Mouse (Mus musculus): ENCODE data around the gene Rpl18. TPM values are rescaled to one million over a fixed set of nuclear protein-coding genes. Genes with fewer than 3 reads are reported as not detected.
A peak's percentile ranks its signal among the peaks of the same experiment; 100 is the strongest.

Gene Rpl18
- polyA plus RNA-seq, 1 experiment from 2014 or later: 1,024 TPM

DNA sequence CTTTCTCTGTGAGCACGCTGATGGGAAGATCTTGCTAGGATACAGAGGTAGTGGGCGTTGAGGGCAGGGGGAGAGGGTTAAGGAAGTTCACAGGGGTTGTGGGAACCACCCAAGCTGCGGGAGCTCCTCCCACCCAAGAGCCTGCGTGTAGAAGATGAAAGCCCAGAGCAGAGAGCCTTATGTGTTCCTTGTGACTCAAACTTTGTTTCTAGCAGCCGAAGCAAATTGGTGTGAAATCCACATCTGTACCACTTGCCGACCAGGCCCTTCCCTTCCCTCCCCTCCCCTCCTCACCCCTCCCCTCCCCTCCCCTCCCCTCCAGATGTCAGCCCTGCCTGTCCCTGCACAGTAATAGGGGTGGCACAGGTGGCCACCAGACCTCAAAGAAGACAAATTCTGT, 20.2 kb upstream of the Rpl18 start:
- Histone ChIP-seq H3K36me3 (ENCODE audit: control insufficient read depth, insufficient read depth, low read length) (no peaks in the 10 kb centered on the region), H3K27ac (ENCODE audit: low read length) (no peak overlapping the region), H3K4me2 (ENCODE audit: low read depth, low read length) (no peak overlapping the region), H3K4me1 (ENCODE audit: control insufficient read depth, insufficient read depth, low read length) (peaks cover 4% of the 10 kb centered on the region), H3K27me3 (ENCODE audit: control insufficient read depth, insufficient read depth, low read length) (peaks cover 15% of the 10 kb centered on the region; the same call in 1 of the 2 replicates), H3K9ac (ENCODE audit: low read length) (no peak overlapping the region), H3K4me3 (replicated peaks; ENCODE audit: low read length) (no peak overlapping the region), H3K9me3 (replicated peaks; ENCODE audit: control insufficient read depth, low read length) (no peaks in the 10 kb centered on the region)
- ATAC-seq (ENCODE audit: insufficient read depth, low FRiP score): no peak; the same call in 1 of the 2 replicates
- 15% methylated on average over 6 of the region's 6 CpGs for WGBS

DNA sequence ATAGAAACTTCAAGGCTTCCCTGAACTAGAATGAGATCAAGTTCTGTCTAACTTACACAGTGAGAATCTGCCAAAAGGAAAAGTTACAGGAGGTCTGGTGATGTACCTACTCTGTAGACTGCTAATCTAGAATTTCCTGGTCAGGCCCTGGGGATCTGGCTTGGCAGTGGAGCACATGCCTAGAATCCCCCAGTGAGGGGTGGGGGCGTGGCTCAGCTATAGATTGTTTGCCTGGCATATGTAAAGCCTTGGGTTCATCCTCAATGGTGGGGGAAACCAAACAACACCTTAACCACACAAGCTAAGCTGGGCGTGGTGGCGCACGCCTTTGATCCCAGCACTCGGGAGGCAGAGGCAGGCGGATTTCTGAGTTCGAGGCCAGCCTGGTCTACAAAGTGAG, 17.4 kb upstream of the Rpl18 start:
- no peaks in the 10 kb centered on the region for H3K9me3 ChIP-seq (replicated peaks; ENCODE audit: control insufficient read depth, low read length)
- no peak overlapping the region for H3K4me2 ChIP-seq (ENCODE audit: low read depth, low read length)
- H3K27me3 ChIP-seq (ENCODE audit: control insufficient read depth, insufficient read depth, low read length): peaks cover 20% of the 10 kb centered on the region; the same call in 1 of the 2 replicates
- no peaks in the 10 kb centered on the region for H3K36me3 ChIP-seq (ENCODE audit: control insufficient read depth, insufficient read depth, low read length)
- no peak overlapping the region for H3K27ac ChIP-seq (ENCODE audit: low read length)
- H3K9ac ChIP-seq (ENCODE audit: low read length): no peak overlapping the region
- WGBS: 80% methylated on average over 6 of the region's 7 CpGs
- H3K4me3 ChIP-seq (replicated peaks; ENCODE audit: low read length): no peak overlapping the region
- H3K4me1 ChIP-seq (ENCODE audit: control insufficient read depth, insufficient read depth, low read length): peaks cover 10% of the 10 kb centered on the region
- ATAC-seq (ENCODE audit: insufficient read depth, low FRiP score): no peak

DNA sequence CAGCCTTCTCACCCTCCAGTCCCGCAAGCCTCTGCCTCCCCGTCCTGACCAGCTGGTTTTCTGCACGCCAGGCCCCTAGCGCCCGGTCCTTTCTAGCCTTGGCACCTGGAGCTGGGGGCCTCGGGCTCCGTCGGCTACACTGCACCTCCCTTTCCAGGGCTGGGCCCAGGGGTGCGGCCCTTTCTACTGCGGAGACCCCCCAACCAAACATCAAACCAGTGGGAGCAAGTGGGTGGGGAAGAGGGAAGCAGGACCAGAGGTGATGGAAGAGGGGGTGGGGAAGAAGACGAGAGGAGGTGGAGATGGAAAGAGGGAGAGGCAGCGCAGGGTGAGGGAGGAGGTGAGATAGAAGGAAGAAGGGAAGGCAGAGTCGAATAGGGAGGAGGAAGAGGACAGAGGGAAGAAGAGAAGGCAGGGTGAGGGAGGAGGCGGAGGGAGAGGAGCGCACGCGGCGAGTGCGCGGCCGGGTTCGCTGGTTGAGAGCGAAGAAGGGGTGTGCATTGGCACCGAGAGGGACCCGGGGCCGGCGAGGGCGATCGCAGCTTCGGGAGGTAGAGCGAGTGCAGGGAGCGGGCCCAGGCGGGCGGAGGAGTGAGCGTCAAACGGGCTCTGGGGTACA, 15.6 kb upstream of the Rpl18 start, which contains the start of gene Car11:
Car11 (plus strand) TSS at position 321 of the 619 bp plus-strand sequence.
- Histone ChIP-seq H3K4me1 (ENCODE audit: control insufficient read depth, insufficient read depth, low read length) (peaks cover 18% of the 10 kb centered on the region), H3K9ac (ENCODE audit: low read length) (peak within 1 kb of the TSS; percentile 54), H3K4me2 (ENCODE audit: low read depth, low read length) (peak within 1 kb of the TSS; percentile 57), H3K27ac (ENCODE audit: low read length) (no peak within 1 kb of the TSS), H3K36me3 (ENCODE audit: control insufficient read depth, insufficient read depth, low read length) (no peaks in the 10 kb centered on the region), H3K27me3 (ENCODE audit: control insufficient read depth, insufficient read depth, low read length) (peaks cover 20% of the 10 kb centered on the region; the same call in 1 of the 2 replicates), H3K9me3 (replicated peaks; ENCODE audit: control insufficient read depth, low read length) (no peaks in the 10 kb centered on the region), H3K4me3 (replicated peaks; ENCODE audit: low read length) (peak within 1 kb of the TSS; percentile 40)
- WGBS: 2% methylated on average over 36 of the region's 36 CpGs
- no peak for ATAC-seq (ENCODE audit: insufficient read depth, low FRiP score)

DNA sequence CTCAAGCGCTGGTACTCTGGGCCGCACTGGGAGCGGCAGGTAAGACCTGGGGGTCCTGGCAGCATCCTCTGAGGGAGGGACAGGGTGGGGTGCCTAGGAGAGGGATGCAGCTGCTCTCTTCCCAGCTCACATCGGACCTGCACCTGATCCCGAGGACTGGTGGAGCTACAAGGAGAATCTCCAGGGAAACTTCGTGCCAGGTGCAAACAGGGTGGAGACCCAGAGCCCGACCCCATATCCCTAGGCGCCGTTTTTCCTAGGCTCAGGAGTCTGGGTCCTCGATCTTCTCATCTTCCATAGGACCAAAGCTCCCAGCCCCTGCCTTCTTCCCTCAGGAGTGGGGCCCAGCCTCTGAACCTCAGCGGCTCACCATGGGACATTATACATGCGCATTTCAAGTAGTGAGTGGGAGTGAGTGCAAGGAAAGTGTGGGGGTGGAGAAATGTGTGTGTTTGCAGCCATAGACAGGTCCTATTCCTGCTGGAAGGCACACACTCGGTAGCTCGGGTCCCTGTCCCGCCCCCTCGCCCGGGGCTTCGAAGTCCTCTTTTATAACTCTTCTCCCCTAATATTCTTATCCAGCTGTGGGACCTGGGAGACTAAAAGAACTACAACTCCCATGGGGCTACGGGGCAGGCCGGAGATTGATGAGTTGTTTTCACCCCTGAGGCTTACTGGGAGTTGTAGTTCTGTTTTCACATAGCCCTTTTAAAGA, 14.8 kb upstream of the Rpl18 start:
- Histone ChIP-seq H3K9ac (ENCODE audit: low read length) (peak overlapping the region; percentile 54), H3K27ac (ENCODE audit: low read length) (no peak overlapping the region), H3K4me1 (ENCODE audit: control insufficient read depth, insufficient read depth, low read length) (peaks cover 19% of the 10 kb centered on the region), H3K4me2 (ENCODE audit: low read depth, low read length) (peak overlapping the region; percentile 57), H3K27me3 (ENCODE audit: control insufficient read depth, insufficient read depth, low read length) (peaks cover 20% of the 10 kb centered on the region; the same call in 1 of the 2 replicates), H3K9me3 (replicated peaks; ENCODE audit: control insufficient read depth, low read length) (no peaks in the 10 kb centered on the region), H3K36me3 (ENCODE audit: control insufficient read depth, insufficient read depth, low read length) (no peaks in the 10 kb centered on the region), H3K4me3 (replicated peaks; ENCODE audit: low read length) (peak overlapping the region; percentile 40)
- 2% methylated on average over 20 of the region's 20 CpGs for WGBS
- no peak for ATAC-seq (ENCODE audit: insufficient read depth, low FRiP score)

DNA sequence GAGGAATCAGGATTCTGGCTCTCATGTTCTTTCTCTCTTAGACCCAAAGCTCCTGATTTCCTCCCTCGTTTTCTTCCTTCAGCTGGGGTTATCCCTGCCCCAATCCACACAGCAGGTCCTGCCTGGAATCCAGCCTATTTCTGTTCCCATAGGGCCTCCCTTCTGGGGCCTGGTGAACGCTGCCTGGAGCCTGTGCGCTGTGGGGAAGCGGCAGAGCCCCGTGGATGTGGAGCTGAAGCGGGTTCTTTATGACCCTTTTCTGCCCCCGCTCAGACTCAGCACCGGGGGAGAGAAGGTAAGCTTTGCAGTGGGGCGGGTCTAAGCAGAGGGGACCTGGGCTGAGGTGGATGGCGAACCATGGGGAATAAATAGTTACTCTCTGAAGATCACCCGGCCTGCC, 14.2 kb upstream of the Rpl18 start:
- no peaks in the 10 kb centered on the region for H3K9me3 ChIP-seq (replicated peaks; ENCODE audit: control insufficient read depth, low read length)
- H3K4me2 ChIP-seq (ENCODE audit: low read depth, low read length): peak overlapping the region; percentile 57
- H3K4me1 ChIP-seq (ENCODE audit: control insufficient read depth, insufficient read depth, low read length): peaks cover 25% of the 10 kb centered on the region
- peak overlapping the region; percentile 5; the same call in 1 of the 2 replicates for H3K27ac ChIP-seq (ENCODE audit: low read length)
- no peaks in the 10 kb centered on the region for H3K36me3 ChIP-seq (ENCODE audit: control insufficient read depth, insufficient read depth, low read length)
- H3K9ac ChIP-seq (ENCODE audit: low read length): peak overlapping the region; percentile 54
- ATAC-seq (ENCODE audit: insufficient read depth, low FRiP score): no peak
- H3K27me3 ChIP-seq (ENCODE audit: control insufficient read depth, insufficient read depth, low read length): peaks cover 20% of the 10 kb centered on the region; the same call in 1 of the 2 replicates
- peak overlapping the region; percentile 40 for H3K4me3 ChIP-seq (replicated peaks; ENCODE audit: low read length)
- 36% methylated on average over 11 of the region's 11 CpGs for WGBS

DNA sequence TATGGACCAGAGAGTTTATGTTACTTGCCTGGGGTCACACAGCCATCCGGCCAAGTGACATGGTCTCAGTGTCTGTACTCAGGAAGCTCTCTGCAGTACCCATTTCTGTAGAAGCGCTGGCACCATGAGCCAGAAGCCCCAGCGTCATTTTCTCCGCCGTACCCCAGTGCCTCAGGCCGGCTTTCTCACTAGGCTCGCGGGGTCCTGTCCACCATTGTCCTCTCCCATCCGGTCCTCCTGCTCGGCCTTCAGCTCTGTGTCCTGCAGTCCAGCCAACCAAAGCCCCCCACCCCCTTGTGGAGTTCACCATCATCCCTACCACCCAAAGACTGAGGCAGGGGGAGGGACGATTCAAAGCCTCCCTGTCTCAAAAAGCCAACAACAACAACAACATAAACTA, 13.7 kb upstream of the Rpl18 start:
- no peaks in the 10 kb centered on the region for H3K36me3 ChIP-seq (ENCODE audit: control insufficient read depth, insufficient read depth, low read length)
- 0 out of 2 replicates have a peak overlapping the region, but pooled peaks have one; percentile 57 for H3K4me2 ChIP-seq (ENCODE audit: low read depth, low read length)
- H3K27me3 ChIP-seq (ENCODE audit: control insufficient read depth, insufficient read depth, low read length): peaks cover 20% of the 10 kb centered on the region; the same call in 1 of the 2 replicates
- 88% methylated on average over 11 of the region's 11 CpGs for WGBS
- ATAC-seq (ENCODE audit: insufficient read depth, low FRiP score): no peak
- no peak overlapping the region for H3K27ac ChIP-seq (ENCODE audit: low read length)
- 0 out of 2 replicates have a peak overlapping the region, but pooled peaks have one; percentile 40 for H3K4me3 ChIP-seq (replicated peaks; ENCODE audit: low read length)
- H3K4me1 ChIP-seq (ENCODE audit: control insufficient read depth, insufficient read depth, low read length): peaks cover 28% of the 10 kb centered on the region
- H3K9me3 ChIP-seq (replicated peaks; ENCODE audit: control insufficient read depth, low read length): no peaks in the 10 kb centered on the region
- no peak overlapping the region for H3K9ac ChIP-seq (ENCODE audit: low read length)

DNA sequence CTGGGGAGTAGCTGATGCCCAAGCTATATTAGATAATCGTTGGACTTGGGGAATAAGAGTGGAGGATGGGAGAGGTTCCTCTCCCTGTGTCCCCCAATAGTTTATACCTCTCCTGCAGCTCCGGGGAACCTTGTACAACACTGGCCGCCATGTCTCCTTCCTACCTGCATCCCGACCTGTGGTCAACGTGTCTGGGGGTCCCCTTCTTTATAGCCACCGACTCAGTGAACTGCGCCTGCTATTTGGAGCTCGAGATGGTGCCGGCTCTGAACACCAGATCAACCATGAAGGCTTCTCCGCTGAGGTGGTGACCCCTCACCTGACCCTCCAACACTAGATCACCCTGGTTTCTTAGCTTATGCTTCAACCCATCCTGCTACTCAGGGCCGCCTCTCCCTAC, 12.9 kb upstream of the Rpl18 start:
- Histone ChIP-seq H3K4me2 (ENCODE audit: low read depth, low read length) (no peak overlapping the region), H3K9ac (ENCODE audit: low read length) (no peak overlapping the region), H3K27me3 (ENCODE audit: control insufficient read depth, insufficient read depth, low read length) (peaks cover 20% of the 10 kb centered on the region; the same call in 1 of the 2 replicates), H3K4me1 (ENCODE audit: control insufficient read depth, insufficient read depth, low read length) (peaks cover 33% of the 10 kb centered on the region), H3K27ac (ENCODE audit: low read length) (no peak overlapping the region), H3K9me3 (replicated peaks; ENCODE audit: control insufficient read depth, low read length) (no peaks in the 10 kb centered on the region), H3K4me3 (replicated peaks; ENCODE audit: low read length) (no peak overlapping the region), H3K36me3 (ENCODE audit: control insufficient read depth, insufficient read depth, low read length) (no peaks in the 10 kb centered on the region)
- no peak for ATAC-seq (ENCODE audit: insufficient read depth, low FRiP score)
- WGBS: 94% methylated on average over 11 of the region's 11 CpGs

DNA sequence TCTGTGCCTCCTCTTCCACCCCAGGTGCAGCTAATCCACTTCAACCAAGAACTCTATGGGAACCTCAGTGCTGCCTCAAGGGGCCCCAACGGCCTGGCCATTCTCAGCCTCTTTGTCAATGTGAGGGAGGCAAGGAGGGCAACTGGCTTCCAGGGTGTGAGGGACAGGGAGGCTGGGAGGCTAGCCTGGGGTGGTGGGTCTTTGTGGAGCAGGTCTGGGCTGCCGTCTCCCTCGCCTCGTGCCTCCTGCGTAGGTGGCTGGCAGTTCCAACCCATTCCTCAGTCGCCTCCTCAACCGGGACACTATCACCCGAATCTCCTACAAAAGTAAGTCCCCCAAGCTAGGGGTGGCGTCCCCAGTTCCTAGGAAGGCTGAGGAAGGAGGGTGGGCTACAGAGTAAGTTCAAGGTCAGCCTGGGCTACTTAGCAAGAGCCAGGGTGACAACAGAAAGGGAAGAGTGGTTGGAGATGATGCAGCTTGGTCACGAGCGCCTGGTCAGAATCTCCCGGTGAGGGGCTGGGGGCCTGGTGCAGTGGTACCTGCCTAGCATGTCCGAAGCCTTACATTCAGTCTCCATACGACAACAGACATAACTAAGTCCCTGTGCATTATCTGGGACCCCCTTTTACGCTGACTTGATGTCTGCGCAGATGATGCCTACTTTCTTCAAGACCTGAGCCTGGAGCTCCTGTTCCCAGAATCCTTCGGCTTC, 12.3 kb upstream of the Rpl18 start:
- H3K27me3 ChIP-seq (ENCODE audit: control insufficient read depth, insufficient read depth, low read length): peaks cover 20% of the 10 kb centered on the region; the same call in 1 of the 2 replicates
- WGBS: 87% methylated on average over 17 of the region's 17 CpGs
- ATAC-seq (ENCODE audit: insufficient read depth, low FRiP score): no peak
- no peak overlapping the region for H3K4me3 ChIP-seq (replicated peaks; ENCODE audit: low read length)
- H3K4me1 ChIP-seq (ENCODE audit: control insufficient read depth, insufficient read depth, low read length): peaks cover 37% of the 10 kb centered on the region
- no peaks in the 10 kb centered on the region for H3K9me3 ChIP-seq (replicated peaks; ENCODE audit: control insufficient read depth, low read length)
- no peaks in the 10 kb centered on the region for H3K36me3 ChIP-seq (ENCODE audit: control insufficient read depth, insufficient read depth, low read length)
- no peak overlapping the region for H3K27ac ChIP-seq (ENCODE audit: low read length)
- no peak overlapping the region for H3K9ac ChIP-seq (ENCODE audit: low read length)
- H3K4me2 ChIP-seq (ENCODE audit: low read depth, low read length): no peak overlapping the region

Measured in stomach, embryonic 16.5 days (tissue).